Mouse (Mus musculus): Measurements from ENCODE around the gene Slc22a6. TPM values are rescaled to one million over a fixed set of nuclear protein-coding genes. Genes with fewer than 3 reads are reported as not detected.
A peak's percentile ranks its signal among the peaks of the same experiment; 100 is the strongest.

The Slc22a6 gene
- total and polyA plus RNA-seq, 3 experiments: not detected

DNA sequence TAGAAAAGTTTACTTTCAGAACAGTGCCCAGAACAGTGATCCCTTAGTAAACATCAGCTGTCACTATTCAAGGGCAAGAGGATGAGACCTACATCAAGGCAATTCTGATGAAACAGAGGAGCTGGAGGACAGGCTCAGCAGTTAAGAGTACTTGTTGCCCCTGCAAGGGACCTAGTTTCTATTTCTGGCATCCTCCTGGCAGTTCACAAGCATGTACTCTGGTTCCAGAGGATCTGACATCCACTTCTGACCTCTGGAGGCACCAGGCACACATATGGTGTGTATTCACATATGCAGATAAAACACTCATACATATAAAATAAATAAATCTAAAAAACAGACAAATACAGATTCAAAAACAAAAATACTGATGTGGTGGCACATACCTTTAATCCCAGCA is 15.9 kb upstream of the Slc22a6 start:
- peaks cover 0 to 8% of the 10 kb centered on the region in 2 experiments; a peak in 2 of 4 replicates for H3K36me3 ChIP-seq (ENCODE audit: control insufficient read depth in 1 of 2, insufficient read depth in 2 of 2, low read length in 2 of 2)
- no peak overlapping the region for H3K27ac ChIP-seq (ENCODE audit: control insufficient read depth, low read depth, low read length)
- H3K4me1 ChIP-seq (ENCODE audit: control insufficient read depth in 1 of 2, insufficient read depth in 2 of 2, low read length in 2 of 2): peaks cover 7 to 8% of the 10 kb centered on the region in 2 experiments; a peak in 3 of 4 replicates
- no peaks in the 10 kb centered on the region for H3K79me2 ChIP-seq (ENCODE audit: control insufficient read depth, insufficient read depth, low read length, poor library complexity)
- H3K27me3 ChIP-seq (ENCODE audit: control insufficient read depth in 1 of 2, insufficient read depth in 2 of 2, low read length in 2 of 2): peaks cover 0 to 10% of the 10 kb centered on the region in 2 experiments; a peak in 2 of 4 replicates
- H3K9ac ChIP-seq (ENCODE audit: control insufficient read depth, low read depth, low read length, poor library complexity, severe bottlenecking): no peak overlapping the region
- TF ChIP-seq GABPA (IDR thresholded peaks at IDR 0.05; ENCODE audit: low read depth, low read length): no peak
- TF ChIP-seq GATA1 (IDR thresholded peaks at IDR 0.05; ENCODE audit: low read depth, low read length): no peak
- TF ChIP-seq ZKSCAN1 (IDR thresholded peaks at IDR 0.05; ENCODE audit: low read depth, low read length): no peak
- no peak for TF ChIP-seq ETS1 (IDR thresholded peaks at IDR 0.05; ENCODE audit: low read depth, low read length)
- TF ChIP-seq ZMIZ1 (IDR thresholded peaks at IDR 0.05; ENCODE audit: low read depth, low read length): no peak
- TF ChIP-seq TBP (IDR thresholded peaks at IDR 0.05; ENCODE audit: low read depth, low read length): no peak
- H3K4me3 ChIP-seq (ENCODE audit: control insufficient read depth in 1 of 2, insufficient read depth in 1 of 2, low read depth in 2 of 2, low read length in 2 of 2): no peak overlapping the region
- DNase-seq (ENCODE audit: low read depth, low spot score): no peak
- no peaks in the 10 kb centered on the region for H3K9me3 ChIP-seq (replicated peaks; ENCODE audit: insufficient read depth, low read length)

- Histone ChIP-seq H3K27ac (ENCODE audit: control insufficient read depth, low read depth, low read length) (no peak overlapping the region), H3K27me3 (ENCODE audit: control insufficient read depth in 1 of 2, insufficient read depth in 2 of 2, low read length in 2 of 2) (peaks cover 0 to 10% of the 10 kb centered on the region in 2 experiments; a peak in 2 of 4 replicates)
- TF ChIP-seq RAD21 (IDR thresholded peaks at IDR 0.05; ENCODE audit: low read depth, low read length) (no peak), ZMIZ1 (IDR thresholded peaks at IDR 0.05; ENCODE audit: low read depth, low read length) (no peak), POLR2AphosphoS5 (IDR thresholded peaks at IDR 0.05; ENCODE audit: borderline replicate concordance, low read depth, low read length) (no peak), MAX (IDR thresholded peaks at IDR 0.05; ENCODE audit: low read length) (no peak), CHD2 (IDR thresholded peaks at IDR 0.05; ENCODE audit: low read length) (no peak), ZC3H11A (IDR thresholded peaks at IDR 0.05; ENCODE audit: low read depth, low read length) (no peak; the same call in 1 of the 2 replicates), TAL1 (IDR thresholded peaks at IDR 0.05; ENCODE audit: low read length) (peak; percentile 63), SMC3 (IDR thresholded peaks at IDR 0.05; ENCODE audit: low read depth, low read length) (no peak), ZNF384 (IDR thresholded peaks at IDR 0.05; ENCODE audit: low read depth, low read length) (no peak), ELF1 (IDR thresholded peaks at IDR 0.05; ENCODE audit: low read depth, low read length) (no peak), TBP (IDR thresholded peaks at IDR 0.05; ENCODE audit: low read depth, low read length) (no peak), USF2 (IDR thresholded peaks at IDR 0.05; ENCODE audit: borderline replicate concordance in 1 of 2, insufficient read depth in 1 of 2, low read depth in 1 of 2, low read length in 2 of 2) (no peak), UBTF (IDR thresholded peaks at IDR 0.05; ENCODE audit: borderline replicate concordance, insufficient read depth, low read depth, low read length) (no peak), NELFE (IDR thresholded peaks at IDR 0.05; ENCODE audit: low read depth, low read length) (no peak), POLR2A (IDR thresholded peaks at IDR 0.05; ENCODE audit: control insufficient read depth in 1 of 2, insufficient read depth in 1 of 2, low read depth in 1 of 2, low read length in 2 of 2, poor library complexity in 1 of 2) (no peak), MEF2A (IDR thresholded peaks at IDR 0.05; ENCODE audit: extremely low read depth, insufficient replicate concordance, low read depth, low read length, poor library complexity, severe bottlenecking) (no peak), E2F4 (IDR thresholded peaks at IDR 0.05; ENCODE audit: borderline replicate concordance, low read depth, low read length) (no peak), GATA1 (IDR thresholded peaks at IDR 0.05; ENCODE audit: low read depth, low read length) (peak; percentile 90), MAFK (IDR thresholded peaks at IDR 0.05; ENCODE audit: borderline replicate concordance, low read depth, low read length) (no peak), POLR2AphosphoS2 (IDR thresholded peaks at IDR 0.05; ENCODE audit: low read length) (no peak), JUND (IDR thresholded peaks at IDR 0.05; ENCODE audit: low read depth, low read length) (no peak), MAZ (IDR thresholded peaks at IDR 0.05; ENCODE audit: low read depth, low read length) (no peak), RCOR1 (IDR thresholded peaks at IDR 0.05; ENCODE audit: low read depth, low read length) (peak; percentile 89), EP300 (IDR thresholded peaks at IDR 0.05; ENCODE audit: low read depth in 1 of 2, low read length in 2 of 2) (peak; percentile 89 to 93), GABPA (IDR thresholded peaks at IDR 0.05; ENCODE audit: low read depth, low read length) (no peak), NRF1 (IDR thresholded peaks at IDR 0.05; ENCODE audit: insufficient read depth, low read depth, low read length, poor library complexity, severe bottlenecking) (no peak), MXI1 (IDR thresholded peaks at IDR 0.05; ENCODE audit: low read depth, low read length) (0 out of 2 replicates have a peak, but pooled peaks have one; percentile 50), KAT2A (conservative IDR thresholded peaks at IDR 0.05; ENCODE audit: low read depth, low read length) (no peak), BHLHE40 (IDR thresholded peaks at IDR 0.05; ENCODE audit: borderline replicate concordance, low read depth, low read length) (no peak)
Measured at GRCm38 (mm10) chr19:8602914-8603313, 14.9 kb upstream of the Slc22a6 start.

More at GRCm38 (mm10) chr19:8602914-8603313, 14.9 kb upstream of the Slc22a6 start:
- Histone ChIP-seq H3K36me3 (ENCODE audit: control insufficient read depth in 1 of 2, insufficient read depth in 2 of 2, low read length in 2 of 2) (peaks cover 0 to 8% of the 10 kb centered on the region in 2 experiments; a peak in 2 of 4 replicates), H3K4me1 (ENCODE audit: control insufficient read depth in 1 of 2, insufficient read depth in 2 of 2, low read length in 2 of 2) (peaks cover 7 to 8% of the 10 kb centered on the region in 2 experiments; a peak in 3 of 4 replicates), H3K9me3 (replicated peaks; ENCODE audit: insufficient read depth, low read length) (no peaks in the 10 kb centered on the region), H3K9ac (ENCODE audit: control insufficient read depth, low read depth, low read length, poor library complexity, severe bottlenecking) (no peak overlapping the region), H3K79me2 (ENCODE audit: control insufficient read depth, insufficient read depth, low read length, poor library complexity) (no peaks in the 10 kb centered on the region), H3K4me3 (ENCODE audit: control insufficient read depth in 1 of 2, insufficient read depth in 1 of 2, low read depth in 2 of 2, low read length in 2 of 2) (no peak overlapping the region)
- DNase-seq (ENCODE audit: low read depth, low spot score): peak; percentile 66
